Mouse (Mus musculus) midbrain, embryonic 13.5 days (tissue): ENCODE results near the gene Gpr162. TPM values are rescaled to one million over a fixed set of nuclear protein-coding genes. Genes with fewer than 3 reads are reported as not detected.
A peak's percentile ranks its signal among the peaks of the same experiment; 100 is the strongest.

Experiments
- ATAC-seq: fragments of 200-750 bp; cut with Nextera tagmentation; 2 replicates; pipeline ENCODE4 v1.8.0; 2017; ENCODE audit warnings: mild to moderate bottlenecking, moderate TSS enrichment, moderate library complexity
- H3K27ac ChIP-seq: fragments of 300-500 bp; sonication (generic); 2 replicates; pipeline ENCODE4 v1.5.1; 2015; ENCODE audit warnings: inconsistent platforms, mild to moderate bottlenecking, moderate library complexity
- H3K27me3 ChIP-seq: fragments of 300-500 bp; sonication (generic); 2 replicates; pipeline ENCODE4 v1.6.1; 2015; ENCODE audit warnings: mild to moderate bottlenecking, inconsistent platforms
- H3K36me3 ChIP-seq: fragments of 300-500 bp; sonication (generic); 2 replicates; pipeline ENCODE4 v1.6.1; 2015; ENCODE audit warnings: mild to moderate bottlenecking, inconsistent platforms
- H3K4me1 ChIP-seq: fragments of 300-500 bp; sonication (generic); replicated peaks from 2 replicates; pipeline ENCODE4 v1.6.1; 2015; ENCODE audit warnings: inconsistent platforms
- H3K4me2 ChIP-seq: fragments of 300-500 bp; sonication (generic); replicated peaks from 2 replicates; pipeline ENCODE4 v1.6.1; 2015; ENCODE audit warnings: moderate library complexity, mild to moderate bottlenecking, inconsistent platforms
- H3K4me3 ChIP-seq: fragments of 300-500 bp; sonication (generic); replicated peaks from 2 replicates; pipeline ENCODE4 v1.5.1; 2015; ENCODE audit warnings: mild to moderate bottlenecking, inconsistent platforms
- H3K9ac ChIP-seq: fragments of 300-500 bp; sonication (generic); replicated peaks from 2 replicates; pipeline ENCODE4 v1.6.1; 2015; ENCODE audit warnings: mild to moderate bottlenecking, inconsistent platforms
- H3K9me3 ChIP-seq: fragments of 300-500 bp; sonication (generic); 2 replicates; pipeline ENCODE4 v1.6.1; 2016; ENCODE audit warnings: mild to moderate bottlenecking, inconsistent platforms
- WGBS: fragments of 180-500 bp; shearing (Covaris S2); methylation state at CpG from one replicate; pipeline ENCODE4 v1.1.7; 2015; 5-methylcytosine and 5-hydroxymethylcytosine counted together
- polyA plus RNA-seq: library from polyadenylated mRNA; unstranded; fragments of >200 nt; fragmentation: Nextera tagmentation; extraction: Ambion mirVana; gene quantifications from 2 replicates; pipeline ENCODE4 v1.2.1, GENCODE M21; 2015

Gene Gpr162
- 19.2 and 22.9 TPM in 2 replicates for polyA plus RNA-seq

DNA sequence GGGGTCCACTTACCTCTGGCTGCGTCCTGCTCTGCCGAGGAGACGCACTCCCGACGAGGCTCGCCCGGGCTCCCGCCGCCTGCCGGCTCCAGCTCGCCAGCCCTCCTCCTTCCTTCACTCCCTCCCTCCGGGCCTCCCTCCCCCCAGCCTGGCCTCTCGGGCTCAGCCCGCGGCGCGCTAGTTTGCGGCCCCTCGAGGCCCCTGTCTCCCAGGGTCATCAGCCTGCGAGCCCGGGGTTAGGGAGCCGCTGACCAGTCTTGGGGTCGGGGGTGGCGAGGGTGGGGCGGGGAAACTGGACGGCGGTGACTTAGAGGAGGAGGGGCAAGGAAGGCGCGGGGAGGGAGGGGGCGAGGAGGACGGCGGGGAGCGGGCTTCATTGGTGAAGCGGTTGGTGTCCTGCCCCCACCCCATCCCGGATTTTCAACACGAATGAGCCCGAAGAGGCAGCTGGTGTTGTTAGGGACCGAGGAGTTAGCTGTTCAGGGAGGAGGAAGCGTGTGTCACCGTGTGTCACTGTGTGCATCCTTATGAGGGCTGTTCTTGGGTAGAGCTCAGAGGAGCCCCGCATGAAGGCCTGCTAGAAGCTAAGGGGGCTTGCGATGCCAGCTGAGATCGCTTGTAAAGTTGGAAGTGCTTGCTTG, at the start of gene Gpr162:
TSS of gene Gpr162 (minus strand) at position 326 of the 641 bp plus-strand sequence.
- Histone ChIP-seq H3K4me1 (peaks cover 69% of the 10 kb centered on the region), H3K27me3 (0 out of 2 replicates have a peak, but pooled peaks cover 12% of the 10 kb centered on the region), H3K9ac (peak within 1 kb of the TSS; percentile 86), H3K4me2 (peak within 1 kb of the TSS; percentile 70), H3K36me3 (peaks cover 6% of the 10 kb centered on the region; the same call in 1 of the 2 replicates), H3K9me3 (no peaks in the 10 kb centered on the region), H3K4me3 (peak within 1 kb of the TSS; percentile 68), H3K27ac (peak within 1 kb of the TSS; percentile 92)
- WGBS: under 1% methylated on average over 41 of the region's 43 CpGs
- peak; percentile 66 for ATAC-seq

DNA sequence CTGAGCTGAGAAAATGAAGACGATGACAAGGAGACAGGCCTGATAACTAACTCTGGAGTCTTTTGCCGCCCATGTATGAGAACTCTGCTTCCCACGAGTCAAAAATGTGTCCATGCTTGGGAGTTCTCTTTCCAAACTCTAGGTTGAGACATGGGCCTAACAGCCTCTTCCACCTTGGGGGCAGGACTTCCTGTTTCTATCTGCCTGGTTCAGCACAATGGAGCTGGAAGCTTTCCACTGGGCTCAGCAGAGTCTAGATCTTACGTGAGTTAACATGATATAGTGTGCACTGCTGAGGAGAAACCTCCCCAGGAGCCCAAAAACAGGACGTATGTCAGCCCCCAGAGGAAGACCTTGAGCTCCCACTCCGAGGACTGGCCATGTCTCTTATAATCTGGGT, 49.4 kb upstream of the Gpr162 start:
- no peaks in the 10 kb centered on the region for H3K9me3 ChIP-seq
- peaks cover 29% of the 10 kb centered on the region for H3K36me3 ChIP-seq
- peaks cover 54% of the 10 kb centered on the region for H3K4me1 ChIP-seq
- ATAC-seq: no peak
- 67% methylated on average over 6 of the region's 6 CpGs for WGBS
- peak overlapping the region; percentile 100; the same call in 1 of the 2 replicates for H3K9ac ChIP-seq
- H3K27ac ChIP-seq: peak overlapping the region; percentile 100
- peak overlapping the region; percentile 99; the same call in 1 of the 2 replicates for H3K4me2 ChIP-seq
- no peak overlapping the region; the same call in 1 of the 2 replicates for H3K4me3 ChIP-seq
- peaks cover 16% of the 10 kb centered on the region for H3K27me3 ChIP-seq

GRCm38 (mm10) chr6:124911533-124912218, 47.9 kb upstream of the Gpr162 start, which contains the start of gene Lag3:
Gene Lag3, minus strand, starts transcription at chr6:124911705.
- H3K4me3 ChIP-seq: no peak within 1 kb of the TSS
- ATAC-seq: no peak
- peaks cover 29% of the 10 kb centered on the region for H3K36me3 ChIP-seq
- H3K27me3 ChIP-seq: peaks cover 20% of the 10 kb centered on the region
- WGBS: 21% methylated on average over 13 of the region's 13 CpGs
- H3K4me1 ChIP-seq: peaks cover 52% of the 10 kb centered on the region
- no peaks in the 10 kb centered on the region for H3K9me3 ChIP-seq
- no peak within 1 kb of the TSS for H3K4me2 ChIP-seq
- H3K9ac ChIP-seq: no peak within 1 kb of the TSS
- 0 out of 2 replicates have a peak within 1 kb of the TSS, but pooled peaks have one; percentile 6 for H3K27ac ChIP-seq

DNA sequence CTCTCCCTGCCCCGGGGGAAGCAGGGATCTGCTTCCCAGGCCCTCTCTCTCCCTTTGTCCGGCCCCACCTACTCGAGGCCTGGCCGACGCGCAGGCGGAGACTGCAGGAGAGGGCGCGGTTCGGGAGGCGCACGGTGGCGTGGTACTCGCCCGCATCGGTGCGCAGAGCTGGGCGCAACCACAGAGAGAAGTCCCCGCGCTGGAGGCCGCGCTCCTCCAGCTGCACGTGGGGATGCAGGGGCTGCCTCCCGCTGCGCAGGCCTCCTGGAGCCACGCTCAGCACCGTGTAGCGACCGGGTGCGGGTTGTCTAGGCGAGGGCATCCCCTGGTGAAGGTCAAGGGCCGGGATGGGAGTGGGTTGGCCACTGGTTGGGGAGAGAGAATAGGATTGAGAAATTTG, 46.2 kb upstream of the Gpr162 start:
- Histone ChIP-seq H3K4me2 (peak overlapping the region; percentile 42), H3K36me3 (peaks cover 29% of the 10 kb centered on the region), H3K9me3 (no peaks in the 10 kb centered on the region), H3K4me1 (peaks cover 47% of the 10 kb centered on the region), H3K9ac (peak overlapping the region; percentile 60), H3K27me3 (peaks cover 20% of the 10 kb centered on the region), H3K4me3 (no peak overlapping the region), H3K27ac (peak overlapping the region; percentile 49; the same call in 1 of the 2 replicates)
- WGBS: 2% methylated on average over 32 of the region's 32 CpGs
- peak; percentile 27 for ATAC-seq

DNA sequence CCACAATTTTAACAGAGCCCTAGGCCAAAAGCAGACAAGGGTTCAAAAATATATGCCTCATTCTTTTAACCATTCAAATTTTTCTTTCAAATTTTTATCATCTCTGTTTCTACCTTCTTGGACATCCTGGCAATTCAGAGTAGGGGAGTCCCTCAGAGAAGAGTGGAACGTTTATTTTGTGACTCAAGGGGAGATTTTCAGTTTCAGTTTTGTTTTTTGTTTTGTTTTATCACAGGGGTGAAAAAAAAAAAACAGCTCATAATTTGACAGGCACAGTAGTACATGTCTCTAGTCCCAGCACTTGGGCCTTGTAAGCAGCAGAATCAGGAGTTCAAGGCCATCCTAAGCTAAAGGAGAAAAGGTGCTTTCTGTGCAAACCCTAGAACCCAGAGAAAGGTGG, 44.0 kb upstream of the Gpr162 start:
- ATAC-seq: no peak
- Histone ChIP-seq H3K27ac (no peak overlapping the region), H3K4me2 (no peak overlapping the region), H3K9ac (no peak overlapping the region), H3K9me3 (no peaks in the 10 kb centered on the region), H3K4me3 (no peak overlapping the region), H3K4me1 (peaks cover 42% of the 10 kb centered on the region), H3K27me3 (peaks cover 20% of the 10 kb centered on the region), H3K36me3 (peaks cover 6% of the 10 kb centered on the region; the same call in 1 of the 2 replicates)
- WGBS: 85% methylated on average over 1 of the region's 1 CpGs

GRCm38 (mm10) chr6:124904991-124905860, 41.4 kb upstream of the Gpr162 start:
- ATAC-seq: no peak
- peak overlapping the region; percentile 42 for H3K4me3 ChIP-seq
- H3K27me3 ChIP-seq: peaks cover 14% of the 10 kb centered on the region; the same call in 1 of the 2 replicates
- H3K36me3 ChIP-seq: no peaks in the 10 kb centered on the region
- H3K9ac ChIP-seq: peak overlapping the region; percentile 76
- WGBS: 21% methylated on average over 16 of the region's 16 CpGs
- H3K9me3 ChIP-seq: no peaks in the 10 kb centered on the region
- H3K27ac ChIP-seq: peak overlapping the region; percentile 99
- H3K4me2 ChIP-seq: peak overlapping the region; percentile 63
- H3K4me1 ChIP-seq: peaks cover 36% of the 10 kb centered on the region

GRCm38 (mm10) chr6:124904161-124904981, 40.6 kb upstream of the Gpr162 start:
- H3K4me1 ChIP-seq: peaks cover 28% of the 10 kb centered on the region
- WGBS: 6% methylated on average over 24 of the region's 24 CpGs
- H3K9ac ChIP-seq: peak overlapping the region; percentile 76
- ATAC-seq: peak; percentile 76
- peak overlapping the region; percentile 99 for H3K27ac ChIP-seq
- peak overlapping the region; percentile 63 for H3K4me2 ChIP-seq
- no peaks in the 10 kb centered on the region for H3K36me3 ChIP-seq
- H3K9me3 ChIP-seq: no peaks in the 10 kb centered on the region
- peak overlapping the region; percentile 42 for H3K4me3 ChIP-seq
- peaks cover 11% of the 10 kb centered on the region; the same call in 1 of the 2 replicates for H3K27me3 ChIP-seq

- H3K36me3 ChIP-seq: no peaks in the 10 kb centered on the region
- H3K9ac ChIP-seq: peak overlapping the region; percentile 76
- peak overlapping the region; percentile 99 for H3K27ac ChIP-seq
- H3K4me2 ChIP-seq: peak overlapping the region; percentile 63
- 0 out of 2 replicates have a peak, but pooled peaks cover 8% of the 10 kb centered on the region for H3K27me3 ChIP-seq
- H3K9me3 ChIP-seq: no peaks in the 10 kb centered on the region
- ATAC-seq: peak; percentile 89
- peaks cover 28% of the 10 kb centered on the region for H3K4me1 ChIP-seq
- WGBS: under 1% methylated on average over 23 of the region's 23 CpGs
- H3K4me3 ChIP-seq: peak overlapping the region; percentile 42
Observed at GRCm38 (mm10) chr6:124903580-124904151, 39.9 kb upstream of the Gpr162 start.

GRCm38 (mm10) chr6:124901851-124902250, 38.1 kb upstream of the Gpr162 start:
- no peaks in the 10 kb centered on the region for H3K36me3 ChIP-seq

DNA sequence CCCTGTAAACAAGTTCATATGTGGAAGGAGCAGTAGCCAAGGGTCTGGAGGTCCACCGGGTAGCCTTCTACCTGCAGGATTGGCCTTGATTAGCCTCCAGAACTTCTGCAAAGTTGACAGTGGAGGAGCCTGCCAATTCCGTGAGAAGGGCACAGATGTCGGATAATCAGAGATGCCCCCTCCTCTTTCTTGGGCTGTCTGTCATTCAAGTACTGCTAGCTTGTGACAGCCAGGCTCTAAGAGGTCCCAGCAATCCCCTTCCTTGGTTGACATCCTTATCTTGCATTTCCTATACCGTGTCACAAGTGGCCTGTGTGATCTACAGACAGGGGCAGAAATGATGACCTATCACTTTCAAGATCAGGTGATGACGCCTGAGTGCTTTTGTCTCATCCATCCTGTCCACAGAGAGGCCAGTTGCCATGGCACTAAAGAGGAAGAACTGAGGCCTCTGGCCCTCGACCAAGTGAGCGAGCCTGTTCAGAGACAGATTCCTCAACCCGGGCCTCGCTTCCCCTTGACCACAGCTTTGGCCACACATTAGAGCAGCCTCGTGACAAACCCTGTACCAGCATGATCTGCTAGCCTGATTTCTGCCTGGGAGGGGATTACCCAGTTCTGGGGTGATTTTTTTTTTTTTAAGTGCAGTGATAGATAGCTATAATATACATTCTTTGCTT, 37.2 kb upstream of the Gpr162 start:
- ATAC-seq: no peak
- Histone ChIP-seq H3K4me2 (no peak overlapping the region), H3K4me3 (no peak overlapping the region), H3K9ac (no peak overlapping the region), H3K36me3 (no peaks in the 10 kb centered on the region), H3K4me1 (peaks cover 28% of the 10 kb centered on the region), H3K27me3 (no peaks in the 10 kb centered on the region), H3K27ac (no peak overlapping the region), H3K9me3 (no peaks in the 10 kb centered on the region)
- 42% methylated on average over 10 of the region's 10 CpGs for WGBS

More at GRCm38 (mm10) chr6:124901851-124902250, 38.1 kb upstream of the Gpr162 start:
- ATAC-seq: no peak
- H3K4me1 ChIP-seq: peaks cover 28% of the 10 kb centered on the region
- no peak overlapping the region for H3K4me2 ChIP-seq
- no peaks in the 10 kb centered on the region for H3K9me3 ChIP-seq
- no peaks in the 10 kb centered on the region for H3K27me3 ChIP-seq
- no peak overlapping the region for H3K27ac ChIP-seq
- H3K9ac ChIP-seq: no peak overlapping the region
- no peak overlapping the region for H3K4me3 ChIP-seq
